Mouse (Mus musculus): ENCODE data around the gene Nop9.

Gene Nop9

DNA sequence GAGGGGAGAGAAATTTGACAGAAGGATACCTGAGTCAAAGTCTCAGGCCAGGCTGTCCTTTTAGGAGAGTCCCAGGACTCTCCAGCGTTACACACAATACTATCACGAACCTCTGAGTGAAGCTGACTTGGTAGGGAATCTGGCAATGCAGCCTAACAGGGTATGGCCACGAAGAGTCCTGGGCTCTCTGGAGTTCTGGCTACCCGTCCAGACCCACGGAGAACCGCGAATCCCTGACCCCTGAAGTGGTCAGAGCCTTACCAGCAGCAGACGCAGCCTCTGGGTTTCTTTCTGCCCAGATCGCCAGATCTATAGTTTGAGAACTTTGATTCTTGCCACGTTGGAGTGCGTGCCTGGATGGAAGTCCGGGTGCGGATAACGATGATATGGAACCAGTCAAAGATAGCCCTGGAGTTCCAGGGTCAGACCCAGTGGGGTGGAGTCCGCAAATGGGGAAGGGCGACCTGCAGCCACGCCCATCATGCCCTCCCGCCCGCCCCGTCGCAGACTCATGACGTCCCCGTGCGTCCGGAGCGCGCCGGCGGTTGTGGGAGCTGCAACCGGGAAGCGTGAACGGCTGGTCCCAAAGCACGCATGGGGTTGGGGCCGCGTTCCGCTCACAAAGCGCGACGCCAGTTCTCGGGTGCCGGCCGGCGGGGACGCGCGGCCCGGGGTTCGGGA, at the start of gene Nop9, which contains the start of gene Dhrs1:
Gene Nop9 (plus strand): TSS at position 514 of the 681 bp plus-strand sequence.
Gene Dhrs1 (minus strand): TSS at position 511 of the 681 bp plus-strand sequence.
- in situ Hi-C loops (cut with MboI, MseI) = no loop called here

DNA sequence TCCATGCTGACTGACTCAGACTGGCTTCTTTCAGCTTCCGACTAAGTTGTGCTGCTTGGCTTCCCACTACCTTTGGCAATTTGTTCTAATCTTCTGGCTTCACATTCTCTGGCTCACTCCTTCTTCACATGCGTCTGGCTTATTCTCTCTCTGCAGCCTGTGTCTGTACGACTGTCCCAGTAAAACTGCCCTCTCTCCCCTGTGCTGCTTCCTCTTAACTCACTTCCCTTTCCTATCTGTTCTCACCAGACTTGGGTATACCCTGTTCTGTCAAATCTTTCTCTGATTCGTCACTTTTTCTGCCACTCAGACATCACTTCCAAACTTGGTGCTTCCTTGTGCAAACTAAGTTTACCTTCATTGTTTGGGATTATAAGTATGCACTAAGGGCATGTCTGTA, 48.3 kb upstream of the Nop9 start:
- in situ Hi-C loops (cut with MboI, MseI) = no loop called here

DNA sequence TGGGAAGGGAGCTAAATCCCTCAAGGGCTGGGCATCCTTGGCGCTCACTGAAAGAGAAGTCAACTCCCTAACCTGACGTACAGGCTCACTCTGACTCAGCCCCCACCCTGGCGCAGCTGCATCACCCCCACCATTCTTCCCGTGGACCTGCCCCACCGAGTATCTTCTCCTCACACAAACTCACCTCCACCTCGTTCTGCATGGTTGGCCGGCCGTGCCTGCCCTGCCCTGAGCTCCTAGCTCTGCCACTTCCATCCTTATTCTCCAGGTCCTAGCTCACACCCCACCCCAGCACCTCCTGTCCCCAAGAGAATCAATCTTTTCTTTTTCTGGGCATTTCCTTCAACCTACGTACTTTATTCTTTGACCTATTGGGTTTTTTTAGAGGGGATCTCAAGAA, 44.4 kb upstream of the Nop9 start:
- in situ Hi-C loops (cut with MboI, MseI) = no loop called here

- in situ Hi-C loops (cut with MboI, MseI) = no loop called here
These were observed 42.7 kb upstream of the Nop9 start for GRCm38 (mm10) chr14:55702761-55703160.

DNA sequence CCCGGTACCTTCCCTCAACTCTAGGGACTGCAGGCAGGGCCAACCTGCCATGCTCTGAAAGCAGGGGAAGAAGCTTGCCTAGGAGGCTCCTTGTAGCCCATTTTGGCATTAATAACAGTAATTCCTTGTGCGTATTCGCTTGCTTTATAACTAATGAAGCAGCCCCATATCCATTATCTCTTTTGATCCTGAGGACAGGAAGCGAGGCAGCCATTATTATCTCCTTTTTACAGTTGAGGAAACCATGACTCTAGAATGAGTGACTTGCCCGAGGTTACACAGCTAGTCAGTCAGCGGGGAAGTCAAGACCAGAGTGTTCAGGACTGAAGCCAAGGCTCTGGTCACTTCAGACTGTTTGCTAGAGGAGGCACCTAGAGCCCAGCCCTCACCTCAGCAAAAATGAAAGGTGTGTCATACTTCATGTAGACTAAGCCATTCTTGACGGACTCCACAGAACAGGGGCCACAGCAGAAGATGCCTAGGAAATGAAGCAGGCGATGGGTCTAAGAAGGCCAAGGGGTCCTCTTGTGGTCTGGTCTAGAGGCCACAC, 39.4 kb upstream of the Nop9 start:
- in situ Hi-C loops (cut with MboI, MseI) = no loop called here

DNA sequence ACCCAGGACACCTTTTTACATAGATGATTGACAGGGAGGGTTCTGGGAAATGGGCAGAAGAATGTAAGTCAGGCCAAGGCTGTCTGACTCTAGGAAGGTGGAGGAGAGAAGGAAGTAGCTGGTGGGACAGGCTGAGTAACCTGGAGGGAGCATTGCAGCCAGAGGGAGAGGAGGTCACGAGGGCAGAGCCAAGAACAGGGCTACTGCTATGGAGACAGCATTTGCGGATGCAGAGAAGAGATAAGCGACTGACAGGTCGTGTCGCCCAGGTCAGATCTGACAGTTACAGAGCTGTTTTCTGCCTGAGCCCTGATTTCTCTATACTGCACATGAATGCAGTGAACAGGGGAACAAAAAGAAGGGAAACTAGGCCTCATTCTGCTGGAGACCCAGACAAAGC, 38.1 kb upstream of the Nop9 start:
- in situ Hi-C loops (cut with MboI, MseI) = no loop called here

GRCm38 (mm10) chr14:55709509-55709908, 36.0 kb upstream of the Nop9 start:
- in situ Hi-C loops (cut with MboI, MseI) = no loop called here

DNA sequence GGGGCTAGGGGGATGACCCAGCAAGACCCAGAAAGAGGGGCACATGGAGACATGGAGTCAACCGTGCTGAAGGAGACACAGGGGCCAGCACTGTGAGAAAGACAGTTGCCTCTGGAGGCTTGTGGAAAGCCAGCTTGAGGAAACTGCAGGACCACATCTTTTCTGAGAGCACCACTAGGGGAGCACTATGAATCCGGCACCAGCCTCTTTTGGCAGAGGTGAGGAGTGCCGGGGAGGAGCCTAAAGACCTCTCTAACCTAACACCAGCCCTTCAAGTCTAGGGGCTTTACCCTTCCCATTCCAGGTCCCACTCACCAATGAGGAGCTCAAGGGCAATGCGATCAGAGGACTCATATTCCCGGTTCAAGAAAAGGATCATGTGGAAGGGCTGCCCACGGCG, 33.7 kb upstream of the Nop9 start:
- in situ Hi-C loops (cut with MboI, MseI) = no loop called here

- in situ Hi-C loops (cut with MboI, MseI) = no loop called here
These were observed 32.3 kb upstream of the Nop9 start for GRCm38 (mm10) chr14:55713007-55713728.

- in situ Hi-C loops (cut with MboI, MseI) = no loop called here
These were observed 31.8 kb upstream of the Nop9 start, which contains the start of gene Tgm1 for GRCm38 (mm10) chr14:55713729-55714122. TSS of gene Tgm1 (minus strand) at chr14:55713926.

DNA sequence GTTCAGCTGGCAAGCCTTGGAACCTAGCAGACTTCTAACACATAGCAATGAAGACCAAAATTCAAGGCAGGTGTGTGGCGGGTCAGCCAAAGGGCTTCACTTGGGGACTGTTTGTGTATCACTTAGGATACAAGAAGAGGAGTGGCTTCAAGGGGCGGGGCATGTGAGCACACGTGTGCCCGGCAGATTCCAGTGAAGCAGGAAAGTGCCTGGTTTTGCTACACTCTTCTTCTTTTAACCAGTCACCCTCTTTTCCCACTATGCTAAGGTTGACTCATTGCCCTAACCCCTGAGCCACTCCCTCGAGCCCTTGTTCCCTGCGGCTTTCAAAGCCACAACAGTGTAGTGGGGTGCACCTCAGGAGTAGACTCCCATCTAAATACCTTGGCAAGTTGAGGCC, 30.6 kb upstream of the Nop9 start:
- in situ Hi-C loops (cut with MboI, MseI) = no loop called here

DNA sequence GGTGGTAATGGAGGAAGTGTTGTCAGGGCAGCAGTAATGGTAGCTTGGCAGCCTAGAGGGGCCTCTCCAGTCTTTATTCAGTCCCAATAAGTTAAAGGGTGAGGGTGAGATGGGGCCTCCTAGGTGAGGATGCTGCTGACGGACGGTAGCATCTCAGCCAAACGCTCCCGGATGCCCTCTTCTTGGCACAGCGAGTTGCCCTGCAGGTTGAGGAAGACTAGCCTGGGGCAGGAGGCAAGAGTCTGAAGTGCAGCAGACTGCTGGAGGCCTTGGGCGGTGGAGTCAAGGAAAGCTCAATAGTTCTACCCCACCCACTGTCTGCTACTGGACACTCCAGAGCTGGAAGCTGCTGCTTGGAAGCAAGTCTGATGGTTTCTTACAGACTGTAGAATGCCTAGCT, 29.2 kb upstream of the Nop9 start:
- in situ Hi-C loops (cut with MboI, MseI) = no loop called here

- in situ Hi-C loops (cut with MboI, MseI) = no loop called here
These were observed 28.6 kb upstream of the Nop9 start for GRCm38 (mm10) chr14:55716884-55717283.

DNA sequence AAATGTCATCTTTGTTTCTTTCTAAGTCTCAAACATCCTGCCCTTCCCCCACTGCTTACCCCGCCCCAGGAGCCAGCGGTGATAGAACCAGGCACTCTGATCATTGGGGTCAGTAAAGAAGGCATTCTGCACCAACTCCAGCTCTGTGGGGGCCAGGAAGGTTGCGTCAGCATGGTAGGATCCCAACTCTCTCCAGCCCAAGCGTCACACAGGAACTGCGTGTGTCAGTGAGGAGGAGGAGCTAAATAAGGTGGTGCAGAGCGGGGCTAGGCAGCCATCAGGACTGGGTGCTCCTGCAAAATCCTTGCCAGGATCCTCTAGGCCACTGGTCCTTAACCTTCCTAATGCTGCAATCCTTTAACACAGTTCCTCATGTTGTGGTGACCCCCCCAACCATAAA, 25.8 kb upstream of the Nop9 start:
- in situ Hi-C loops (cut with MboI, MseI) = loop anchor here in 1 of 2 experiments (5.0 kb wide), 1 partner anchor 82 kb away; the partner anchor contains the start of genes Gm49378 and Ipo4

GRCm38 (mm10) chr14:55720666-55721065, 24.8 kb upstream of the Nop9 start:
- in situ Hi-C loops (cut with MboI, MseI) = loop anchor here in 1 of 2 experiments (5.0 kb wide), 1 partner anchor 83 kb away; the partner anchor contains the start of genes Gm49378 and Ipo4

DNA sequence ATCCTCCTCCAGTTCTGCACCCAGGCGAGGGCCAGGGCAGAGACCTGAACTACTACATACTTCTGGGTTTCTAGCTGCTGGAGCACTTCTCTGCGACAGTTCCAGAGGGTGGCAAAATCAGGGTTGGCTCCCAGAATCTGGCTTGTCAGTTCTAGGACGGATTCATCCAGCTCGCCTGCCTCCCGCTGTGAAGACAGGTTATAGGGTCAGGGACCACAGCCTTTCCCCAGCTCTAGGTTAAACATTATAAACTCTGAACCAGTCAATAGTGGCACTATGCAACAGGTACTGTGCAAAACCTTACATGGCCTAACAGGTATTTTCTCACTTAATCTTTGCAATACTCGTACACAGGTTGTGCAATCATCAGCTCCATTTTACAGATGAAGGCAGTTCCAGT, 24.4 kb upstream of the Nop9 start:
- in situ Hi-C loops (cut with MboI, MseI) = loop anchor here in 1 of 2 experiments (5.0 kb wide), 1 partner anchor 84 kb away; the partner anchor contains the start of genes Gm49378 and Ipo4

DNA sequence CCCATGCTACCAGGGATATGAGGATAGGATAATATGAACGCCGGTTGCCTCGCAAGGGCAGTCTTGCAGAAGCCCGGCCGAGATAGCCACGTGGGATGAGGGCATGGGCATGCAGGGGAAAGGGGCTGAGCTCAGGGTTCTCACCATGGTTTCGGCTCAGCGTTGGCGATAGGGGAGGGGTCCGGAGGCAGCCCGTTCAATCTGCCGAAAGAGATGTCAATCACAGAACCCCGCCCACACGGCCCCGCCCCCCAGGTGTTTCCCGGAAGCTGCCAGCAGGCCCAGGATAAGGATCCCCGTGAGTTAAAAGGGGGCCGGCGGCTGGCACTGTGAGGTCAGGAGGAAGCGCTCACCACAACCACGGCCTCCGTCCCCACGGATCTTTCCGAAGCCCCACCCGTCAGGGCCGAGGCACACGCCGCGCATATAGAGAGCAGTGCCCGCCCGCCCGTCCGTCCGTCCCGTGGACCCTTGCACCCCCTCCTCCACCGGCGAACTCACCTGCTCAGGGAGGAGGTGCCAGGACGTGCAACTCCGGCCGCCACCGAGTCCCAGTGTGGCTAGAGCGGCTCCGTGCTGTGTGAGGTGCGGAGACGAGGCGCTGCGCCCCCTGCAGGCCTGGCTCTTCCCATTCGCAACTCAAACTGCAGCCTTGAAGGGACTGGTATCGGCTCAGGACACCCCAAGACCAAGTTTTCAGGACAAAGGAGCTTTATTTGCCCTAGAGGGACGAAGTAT, 23.6 kb upstream of the Nop9 start, which contains the start of gene Rabggta:
Gene Rabggta (minus strand): TSS at position 564 of the 738 bp plus-strand sequence.
- in situ Hi-C loops (cut with MboI, MseI) = loop anchor here in 1 of 2 experiments (5.0 kb wide), 1 partner anchor 85 kb away; the partner anchor contains the start of genes Gm49378 and Ipo4

- in situ Hi-C loops (cut with MboI, MseI) = loop anchor here in 1 of 2 experiments (5.0 kb wide), 1 partner anchor 85 kb away; the partner anchor contains the start of genes Gm49378 and Ipo4
These were observed 23.0 kb upstream of the Nop9 start for GRCm38 (mm10) chr14:55722438-55722945.

DNA sequence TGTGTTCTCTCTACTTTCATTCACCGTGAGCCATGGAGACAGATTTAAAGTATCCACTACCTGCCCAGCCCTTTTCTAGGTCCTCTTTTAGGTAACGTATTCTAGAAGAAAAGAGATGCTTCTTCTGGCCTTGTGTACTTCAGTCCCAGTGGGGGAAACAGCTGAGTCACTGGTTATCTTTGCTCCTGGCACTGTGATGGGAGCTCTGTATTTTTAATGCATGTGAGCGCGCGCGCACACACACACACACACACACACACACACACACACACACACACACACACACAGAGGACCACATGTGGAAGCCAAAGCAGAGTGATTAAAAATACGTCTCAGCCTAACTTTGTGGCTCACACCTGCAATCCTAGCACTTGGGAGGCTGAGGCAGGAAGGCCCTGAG, 22.1 kb upstream of the Nop9 start:
- in situ Hi-C loops (cut with MboI, MseI) = loop anchor here in 1 of 2 experiments (5.0 kb wide), 1 partner anchor 86 kb away; the partner anchor contains the start of genes Gm49378 and Ipo4

GRCm38 (mm10) chr14:55724411-55724871, 21.1 kb upstream of the Nop9 start:
- in situ Hi-C loops (cut with MboI, MseI) = loop anchor here in 1 of 2 experiments (5.0 kb wide), 1 partner anchor 87 kb away; the partner anchor contains the start of genes Gm49378 and Ipo4

GRCm38 (mm10) chr14:55726261-55726660, 19.2 kb upstream of the Nop9 start:
- in situ Hi-C loops (cut with MboI, MseI) = no loop called here
